Mouse (Mus musculus): ENCODE data around the gene Vipr2.

- TF ChIP-seq POLR2A (IDR thresholded peaks at IDR 0.05; ENCODE audit: insufficient read depth, low read depth, low read length): no peak
- no peak for TF ChIP-seq CTCF (IDR thresholded peaks at IDR 0.05)
Observed at GRCm38 (mm10) chr12:116181436-116182050, 104.0 kb downstream of the Vipr2 start.

Data from heart, adult 2 months (tissue).